Mouse (Mus musculus): ENCODE data around the gene Gm17949.

Gene Gm17949

GRCm38 (mm10) chr17:57047406-57047805 is 36.1 kb downstream of the Gm17949 start:
- no peak for DNase-seq (ENCODE audit: low read depth)

GRCm38 (mm10) chr17:57048816-57049215 is 37.5 kb downstream of the Gm17949 start:
- DNase-seq (ENCODE audit: low read depth), result no peak

GRCm38 (mm10) chr17:57051679-57052078 is 40.4 kb downstream of the Gm17949 start:
- DNase-seq (ENCODE audit: low read depth), result peak; percentile 75

GRCm38 (mm10) chr17:57056246-57056645 is 45.0 kb downstream of the Gm17949 start:
- no peak for DNase-seq (ENCODE audit: low read depth)

GRCm38 (mm10) chr17:57058891-57059485 is 47.7 kb downstream of the Gm17949 start, which contains the start of gene Crb3:
TSS of gene Crb3 (plus strand) at chr17:57059105.
- no peak for DNase-seq (ENCODE audit: low read depth)

- peak; percentile 76 for DNase-seq (ENCODE audit: low read depth)
Observed at GRCm38 (mm10) chr17:57059486-57059977, 48.3 kb downstream of the Gm17949 start, which contains the start of gene Slc25a23. TSS of gene Slc25a23 (minus strand) at chr17:57059863.

GRCm38 (mm10) chr17:57060231-57060801 is 49.0 kb downstream of the Gm17949 start:
- DNase-seq (ENCODE audit: low read depth), result peak; percentile 99

GRCm38 (mm10) chr17:57061069-57061468 is 49.8 kb downstream of the Gm17949 start:
- DNase-seq (ENCODE audit: low read depth), result peak; percentile 75

GRCm38 (mm10) chr17:57062011-57062521 is 50.8 kb downstream of the Gm17949 start:
- DNase-seq (ENCODE audit: low read depth), result peak; percentile 75

GRCm38 (mm10) chr17:57062548-57062947 is 51.3 kb downstream of the Gm17949 start:
- DNase-seq (ENCODE audit: low read depth), result no peak

GRCm38 (mm10) chr17:57063031-57063430 is 51.8 kb downstream of the Gm17949 start:
- DNase-seq (ENCODE audit: low read depth), result no peak

- no peak for DNase-seq (ENCODE audit: low read depth)
Observed at GRCm38 (mm10) chr17:57066908-57067307, 55.6 kb downstream of the Gm17949 start.

GRCm38 (mm10) chr17:57070272-57070671 is 59.0 kb downstream of the Gm17949 start:
- DNase-seq (ENCODE audit: low read depth), result no peak

- DNase-seq (ENCODE audit: low read depth), result no peak
Observed at GRCm38 (mm10) chr17:57070699-57071098, 59.4 kb downstream of the Gm17949 start.

All from induced T-regulatory cell, adult 2 months (primary cell).